Mouse (Mus musculus) urinary bladder, postnatal 10 days (tissue): ENCODE data around the gene Mrps36.
A peak's percentile ranks its signal among the peaks of the same experiment; 100 is the strongest.
"Not testable (repeated sequence)": the region's sequence is repeated elsewhere in the genome, so short reads cannot be mapped to it uniquely, and the experiment has no call there.

Experiments used
- DNase-seq: peaks from one replicate; pipeline ENCODE4 v3.0.0; 2022; ENCODE audit warnings: low spot score

Gene Mrps36

GRCm38 (mm10) chr13:100731462-100732046 lies 12.9 kb downstream of the Mrps36 start:
- not testable (repeated sequence) for DNase-seq

GRCm38 (mm10) chr13:100730861-100731176 lies 13.6 kb downstream of the Mrps36 start, which contains the start of gene Cdk7:
Cdk7 (minus strand) TSS chr13:100730939.
- peak; percentile 70 for DNase-seq

- DNase-seq = no peak
Measured at GRCm38 (mm10) chr13:100730153-100730860, 14.2 kb downstream of the Mrps36 start.

- DNase-seq = not testable (repeated sequence)
Measured at GRCm38 (mm10) chr13:100728530-100728929, 15.9 kb downstream of the Mrps36 start.

GRCm38 (mm10) chr13:100728086-100728485 lies 16.4 kb downstream of the Mrps36 start:
- DNase-seq = no peak

- DNase-seq = no peak
Measured at GRCm38 (mm10) chr13:100725194-100725593, 19.3 kb downstream of the Mrps36 start.

- DNase-seq = no peak
Measured at GRCm38 (mm10) chr13:100724051-100724754, 20.3 kb downstream of the Mrps36 start.

GRCm38 (mm10) chr13:100721656-100722055 lies 22.8 kb downstream of the Mrps36 start:
- DNase-seq = no peak

GRCm38 (mm10) chr13:100715467-100715866 lies 29.0 kb downstream of the Mrps36 start:
- no peak for DNase-seq

- DNase-seq = no peak
Measured at GRCm38 (mm10) chr13:100706206-100706605, 38.3 kb downstream of the Mrps36 start.

- no peak for DNase-seq
Measured at GRCm38 (mm10) chr13:100703468-100703867, 41.0 kb downstream of the Mrps36 start.

GRCm38 (mm10) chr13:100698866-100699265 lies 45.6 kb downstream of the Mrps36 start:
- DNase-seq = no peak

GRCm38 (mm10) chr13:100697541-100697940 lies 46.9 kb downstream of the Mrps36 start:
- no peak for DNase-seq

GRCm38 (mm10) chr13:100687513-100687912 lies 56.9 kb downstream of the Mrps36 start:
- no peak for DNase-seq
